Mouse (Mus musculus) cerebellum, adult 11-12 months (tissue): ENCODE results near the gene Tctn1.
"Not testable (repeated sequence)": the region's sequence is repeated elsewhere in the genome, so short reads cannot be mapped to it uniquely, and the experiment has no call there.

Experiments
- DNase-seq: peaks from one replicate; pipeline ENCODE4 v3.0.0; 2022

Tctn1 gene

DNA sequence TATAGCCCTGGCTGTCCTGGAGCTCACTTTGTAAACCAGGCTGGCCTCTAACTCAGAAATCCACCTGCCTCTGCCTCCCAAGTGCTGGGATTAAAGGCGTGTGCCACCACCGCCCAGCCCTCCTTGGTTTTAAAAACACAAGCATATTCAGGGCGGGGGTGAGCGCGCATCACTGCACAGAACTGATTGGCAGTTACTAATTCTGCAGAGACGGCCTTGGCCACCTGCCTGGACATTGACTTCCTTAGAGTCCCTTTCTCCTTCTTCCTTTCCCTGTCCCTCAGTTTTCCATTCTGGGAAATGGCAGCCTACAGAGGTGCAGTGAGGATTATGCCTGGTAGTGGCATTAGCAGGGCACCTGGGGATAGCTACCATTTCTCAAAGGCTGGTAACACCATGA is 46.6 kb downstream of the Tctn1 start:
- no peak for DNase-seq

GRCm38 (mm10) chr5:122213861-122214260 is 50.4 kb downstream of the Tctn1 start:
- no peak for DNase-seq

GRCm38 (mm10) chr5:122212820-122213219 is 51.4 kb downstream of the Tctn1 start:
- not testable (repeated sequence) for DNase-seq

DNA sequence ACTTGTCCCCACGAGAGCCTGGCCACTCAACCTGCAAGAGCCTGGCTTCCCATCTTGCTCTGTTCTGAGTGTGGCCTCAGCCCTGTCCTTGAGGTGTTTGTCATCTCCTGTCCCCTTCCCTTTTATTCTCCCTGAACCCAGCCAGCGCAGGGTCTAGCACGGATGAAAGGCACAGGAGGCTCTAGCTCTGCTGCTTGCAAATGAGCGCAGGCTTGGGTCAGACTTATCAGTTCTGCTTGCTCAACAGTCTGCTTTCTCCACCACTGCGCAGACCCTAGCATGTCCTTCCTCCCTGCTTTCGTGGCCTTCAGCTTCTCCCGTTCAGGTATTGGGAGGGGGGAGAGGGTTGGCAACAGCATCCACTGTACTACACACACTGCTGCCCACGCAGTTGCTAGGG is 52.1 kb downstream of the Tctn1 start:
- no peak for DNase-seq

DNA sequence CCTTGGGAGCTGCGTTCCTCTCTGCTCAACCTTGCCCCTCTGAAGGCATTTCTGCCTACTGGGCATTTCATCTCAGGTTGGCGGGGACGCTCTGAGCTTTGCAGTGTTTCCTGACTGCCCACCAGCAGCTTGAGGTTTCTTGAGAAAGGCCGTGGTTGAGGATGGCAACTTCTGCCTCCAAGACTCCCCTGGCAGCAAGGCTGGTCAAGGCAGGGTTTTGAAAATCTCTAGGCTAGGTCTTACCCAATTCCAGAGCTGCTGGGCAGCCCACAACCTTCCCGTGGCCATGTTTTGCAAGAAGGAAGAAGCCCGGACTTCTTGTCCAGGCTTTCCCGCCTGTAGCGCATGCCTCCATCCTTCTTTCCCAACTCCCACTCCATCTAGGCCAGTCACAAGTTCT is 53.4 kb downstream of the Tctn1 start:
- no peak for DNase-seq

- DNase-seq = no peak
Measured at GRCm38 (mm10) chr5:122209591-122210368, 54.5 kb downstream of the Tctn1 start.

DNA sequence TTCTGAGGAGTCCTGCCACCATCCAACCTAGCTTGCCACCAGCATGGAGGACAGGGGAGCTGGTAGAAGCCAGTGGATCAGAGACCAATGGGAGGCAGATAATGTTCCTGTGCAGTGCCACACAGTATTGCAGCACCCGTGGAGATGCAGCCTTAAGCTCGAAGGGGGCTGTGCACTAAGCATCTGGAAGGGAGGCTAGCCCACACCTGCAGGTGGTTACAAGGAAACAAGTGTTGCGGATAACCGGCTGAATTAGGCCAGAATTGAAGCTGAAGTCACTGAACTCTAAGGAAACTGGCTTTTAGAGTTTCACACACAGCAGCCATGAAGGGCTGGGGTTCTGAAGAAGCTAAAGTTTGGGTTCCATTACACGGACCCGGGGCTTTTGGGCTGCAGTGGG is 55.4 kb downstream of the Tctn1 start:
- no peak for DNase-seq

DNA sequence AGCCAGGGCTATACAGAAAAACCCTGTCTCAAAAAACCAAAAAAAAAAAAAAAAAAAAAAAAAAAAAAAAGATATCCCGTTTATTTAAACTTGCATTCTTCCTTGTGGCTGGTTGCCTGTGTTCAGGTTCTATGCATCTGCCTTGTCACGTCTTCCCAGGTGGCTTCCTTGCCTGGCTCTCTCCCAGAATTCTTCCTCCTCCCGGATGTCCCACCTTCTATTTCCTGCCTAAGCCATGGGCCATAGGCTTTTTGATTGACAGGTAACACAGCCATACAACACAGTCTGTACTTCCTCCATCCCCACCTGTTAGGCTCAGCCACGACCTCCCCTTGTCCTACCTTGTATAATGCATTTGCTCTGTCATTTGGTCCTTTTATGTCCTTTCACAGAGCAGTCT is 57.8 kb downstream of the Tctn1 start, which contains the start of gene Hvcn1:
Gene Hvcn1, plus strand, starts transcription at position 330 of the 400 bp plus-strand sequence.
- no peak for DNase-seq

- no peak for DNase-seq
Measured at GRCm38 (mm10) chr5:122204180-122204579, 60.1 kb downstream of the Tctn1 start.

- no peak for DNase-seq
Measured at GRCm38 (mm10) chr5:122201904-122202303, 62.4 kb downstream of the Tctn1 start.

GRCm38 (mm10) chr5:122200872-122201271 is 63.4 kb downstream of the Tctn1 start:
- DNase-seq = no peak

GRCm38 (mm10) chr5:122192347-122192746 is 71.9 kb downstream of the Tctn1 start:
- DNase-seq = no peak

- DNase-seq = no peak
Measured at GRCm38 (mm10) chr5:122191269-122192063, 72.8 kb downstream of the Tctn1 start.

- DNase-seq = no peak
Measured at GRCm38 (mm10) chr5:122190465-122190864, 73.8 kb downstream of the Tctn1 start.

- DNase-seq = no peak
Measured at GRCm38 (mm10) chr5:122189115-122189514, 75.1 kb downstream of the Tctn1 start.
